Mouse (Mus musculus): Measurements from ENCODE around the gene A630023A22Rik. TPM values are rescaled to one million over a fixed set of nuclear protein-coding genes. Genes with fewer than 3 reads are reported as not detected.
A peak's percentile ranks its signal among the peaks of the same experiment; 100 is the strongest.

Gene A630023A22Rik
- not detected in 2 replicates for polyA plus RNA-seq (2012; rRNA removed)

DNA sequence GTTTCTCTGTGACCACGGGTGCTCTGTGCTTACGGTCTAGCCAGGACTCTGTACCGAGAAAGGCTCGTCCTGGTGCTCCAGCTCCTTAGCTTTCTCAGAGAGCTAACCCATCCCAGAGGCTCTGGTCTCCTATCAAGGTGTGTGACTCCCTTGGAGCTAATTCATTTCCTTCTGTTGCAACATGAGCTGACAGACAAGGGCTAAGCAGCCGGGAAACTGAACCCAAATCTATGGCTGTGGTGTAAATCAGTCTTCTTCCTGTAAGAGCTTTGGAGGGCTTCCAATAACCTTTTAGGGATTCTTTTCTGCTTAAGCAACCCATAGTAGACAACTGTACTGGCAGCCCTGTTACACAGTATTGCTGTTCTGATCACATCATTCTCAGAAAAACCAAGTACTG, at the start of gene A630023A22Rik:
Gene A630023A22Rik, minus strand, starts transcription at position 154 of the 400 bp plus-strand sequence.
- Histone ChIP-seq H3K27ac (ENCODE audit: control insufficient read depth, insufficient read depth, low read length) (no peak within 1 kb of the TSS; the same call in 1 of the 2 replicates), H3K27me3 (ENCODE audit: control insufficient read depth, insufficient read depth, low read length) (no peaks in the 10 kb centered on the region), H3K36me3 (ENCODE audit: control insufficient read depth, insufficient read depth, low read length) (no peaks in the 10 kb centered on the region), H3K4me1 (replicated peaks; ENCODE audit: control insufficient read depth, insufficient read depth, low read length) (no peaks in the 10 kb centered on the region), H3K4me3 (ENCODE audit: control insufficient read depth, insufficient read depth, low read length) (no peak within 1 kb of the TSS)
- TF ChIP-seq POLR2A (IDR thresholded peaks at IDR 0.05; ENCODE audit: control insufficient read depth, extremely low read depth, insufficient read depth, low read length, poor library complexity): no peak
- TF ChIP-seq CTCF (IDR thresholded peaks at IDR 0.05; ENCODE audit: borderline replicate concordance, control insufficient read depth, extremely low read depth, insufficient read depth, low read length, poor library complexity): no peak
- WGBS: 73% methylated on average over 5 of the region's 5 CpGs
- no peak for DNase-seq

DNA sequence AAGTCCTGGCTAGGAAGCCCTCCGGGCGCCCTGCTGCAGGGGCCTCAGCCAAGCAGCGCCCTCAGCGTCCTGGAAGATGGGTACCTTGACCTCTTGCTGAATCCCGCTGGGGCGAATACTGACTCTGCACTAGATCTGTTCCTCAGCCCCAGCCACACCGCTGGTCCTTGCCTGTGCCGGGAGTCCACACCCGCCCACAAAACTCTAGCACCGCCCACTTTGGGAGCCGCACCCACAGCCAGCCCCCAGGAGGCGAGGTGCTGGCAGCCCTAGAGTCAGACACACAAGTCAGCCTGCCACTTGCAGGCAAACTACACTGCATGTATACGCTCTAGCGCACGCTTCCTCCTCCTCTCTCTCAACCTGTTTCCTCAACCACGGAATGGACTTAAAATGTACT, 49.8 kb upstream of the A630023A22Rik start, which contains the start of gene Npy4r:
Gene Npy4r, minus strand, starts transcription at position 148 of the 400 bp plus-strand sequence.
- Histone ChIP-seq H3K27me3 (ENCODE audit: control insufficient read depth, insufficient read depth, low read length) (no peaks in the 10 kb centered on the region; the same call in 1 of the 2 replicates), H3K27ac (ENCODE audit: control insufficient read depth, insufficient read depth, low read length) (no peak within 1 kb of the TSS), H3K4me3 (ENCODE audit: control insufficient read depth, insufficient read depth, low read length) (no peak within 1 kb of the TSS), H3K4me1 (replicated peaks; ENCODE audit: control insufficient read depth, insufficient read depth, low read length) (no peaks in the 10 kb centered on the region), H3K36me3 (ENCODE audit: control insufficient read depth, insufficient read depth, low read length) (no peaks in the 10 kb centered on the region)
- WGBS: 10% methylated on average over 16 of the region's 16 CpGs
- DNase-seq: peak; percentile 12
- no peak for TF ChIP-seq CTCF (IDR thresholded peaks at IDR 0.05; ENCODE audit: borderline replicate concordance, control insufficient read depth, extremely low read depth, insufficient read depth, low read length, poor library complexity)
- no peak for TF ChIP-seq POLR2A (IDR thresholded peaks at IDR 0.05; ENCODE audit: control insufficient read depth, extremely low read depth, insufficient read depth, low read length, poor library complexity)

- Histone ChIP-seq H3K27me3 (ENCODE audit: control insufficient read depth, insufficient read depth, low read length) (no peaks in the 10 kb centered on the region), H3K36me3 (ENCODE audit: control insufficient read depth, insufficient read depth, low read length) (no peaks in the 10 kb centered on the region), H3K4me3 (ENCODE audit: control insufficient read depth, insufficient read depth, low read length) (no peak overlapping the region), H3K27ac (ENCODE audit: control insufficient read depth, insufficient read depth, low read length) (no peak overlapping the region), H3K4me1 (replicated peaks; ENCODE audit: control insufficient read depth, insufficient read depth, low read length) (no peaks in the 10 kb centered on the region)
- 98% methylated on average over 10 of the region's 10 CpGs for WGBS
- TF ChIP-seq POLR2A (IDR thresholded peaks at IDR 0.05; ENCODE audit: control insufficient read depth, extremely low read depth, insufficient read depth, low read length, poor library complexity) (no peak), CTCF (IDR thresholded peaks at IDR 0.05; ENCODE audit: borderline replicate concordance, control insufficient read depth, extremely low read depth, insufficient read depth, low read length, poor library complexity) (no peak)
- DNase-seq: no peak
These were observed 40.4 kb upstream of the A630023A22Rik start for GRCm38 (mm10) chr14:34142915-34143314.

GRCm38 (mm10) chr14:34142316-34142715, 39.8 kb upstream of the A630023A22Rik start:
- TF ChIP-seq POLR2A (IDR thresholded peaks at IDR 0.05; ENCODE audit: control insufficient read depth, extremely low read depth, insufficient read depth, low read length, poor library complexity): no peak
- TF ChIP-seq CTCF (IDR thresholded peaks at IDR 0.05; ENCODE audit: borderline replicate concordance, control insufficient read depth, extremely low read depth, insufficient read depth, low read length, poor library complexity): no peak
- Histone ChIP-seq H3K27me3 (ENCODE audit: control insufficient read depth, insufficient read depth, low read length) (no peaks in the 10 kb centered on the region), H3K27ac (ENCODE audit: control insufficient read depth, insufficient read depth, low read length) (no peak overlapping the region), H3K4me3 (ENCODE audit: control insufficient read depth, insufficient read depth, low read length) (no peak overlapping the region), H3K36me3 (ENCODE audit: control insufficient read depth, insufficient read depth, low read length) (no peaks in the 10 kb centered on the region), H3K4me1 (replicated peaks; ENCODE audit: control insufficient read depth, insufficient read depth, low read length) (no peaks in the 10 kb centered on the region)
- WGBS: 78% methylated on average over 1 of the region's 1 CpGs
- DNase-seq: no peak

DNA sequence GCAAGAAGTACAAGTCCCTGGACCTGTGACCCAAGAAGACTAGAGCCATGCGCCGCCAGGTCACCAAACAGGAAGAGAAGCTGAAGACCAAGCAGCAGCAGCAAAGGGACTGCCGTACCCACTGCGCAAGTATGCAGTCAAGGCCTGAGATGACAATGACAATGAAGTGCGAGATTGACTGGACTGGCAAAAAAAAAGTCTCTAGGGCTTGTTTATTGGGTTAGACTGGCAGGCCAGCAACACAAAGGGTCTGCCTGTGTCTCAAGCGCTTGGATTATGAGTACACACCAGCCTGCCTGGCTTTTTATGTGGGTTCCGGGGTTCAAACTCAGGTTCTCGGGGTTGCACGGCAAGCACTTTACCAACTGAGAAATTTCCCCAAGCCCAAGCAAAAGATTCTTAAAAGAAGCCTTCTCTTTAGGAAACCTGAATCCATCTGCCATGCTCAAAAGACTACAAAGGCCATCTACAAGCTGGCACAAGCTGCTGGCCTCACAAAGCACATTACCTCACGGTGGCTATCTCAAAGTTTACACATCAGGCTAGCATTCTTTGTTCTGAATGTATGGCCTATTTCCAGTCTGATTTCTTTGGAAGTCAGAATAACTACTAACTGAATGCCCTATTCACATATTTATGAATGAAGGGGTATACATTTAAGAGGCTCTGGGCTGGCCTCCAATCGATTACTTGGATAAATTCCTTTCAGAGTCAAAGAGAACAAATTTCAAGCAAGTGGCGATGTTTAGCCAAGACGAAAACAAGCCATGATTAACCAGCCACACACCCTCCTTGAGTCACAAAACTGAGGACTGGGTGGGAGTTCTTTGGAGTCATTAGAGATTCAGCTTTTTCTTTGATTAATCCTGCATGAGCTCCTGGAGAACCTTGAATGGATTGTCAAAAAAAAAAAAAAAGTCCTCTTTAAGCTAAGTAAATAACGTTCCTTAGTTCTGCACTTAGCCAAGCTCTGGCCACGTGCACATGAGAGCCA, 37.4 kb upstream of the A630023A22Rik start:
- H3K36me3 ChIP-seq (ENCODE audit: control insufficient read depth, insufficient read depth, low read length): no peaks in the 10 kb centered on the region
- no peaks in the 10 kb centered on the region for H3K27me3 ChIP-seq (ENCODE audit: control insufficient read depth, insufficient read depth, low read length)
- 93% methylated on average over 15 of the region's 15 CpGs for WGBS
- H3K4me1 ChIP-seq (replicated peaks; ENCODE audit: control insufficient read depth, insufficient read depth, low read length): no peaks in the 10 kb centered on the region
- TF ChIP-seq CTCF (IDR thresholded peaks at IDR 0.05; ENCODE audit: borderline replicate concordance, control insufficient read depth, extremely low read depth, insufficient read depth, low read length, poor library complexity): no peak
- no peak for TF ChIP-seq POLR2A (IDR thresholded peaks at IDR 0.05; ENCODE audit: control insufficient read depth, extremely low read depth, insufficient read depth, low read length, poor library complexity)
- no peak overlapping the region for H3K4me3 ChIP-seq (ENCODE audit: control insufficient read depth, insufficient read depth, low read length)
- DNase-seq: no peak
- no peak overlapping the region for H3K27ac ChIP-seq (ENCODE audit: control insufficient read depth, insufficient read depth, low read length)

- TF ChIP-seq CTCF (IDR thresholded peaks at IDR 0.05; ENCODE audit: borderline replicate concordance, control insufficient read depth, extremely low read depth, insufficient read depth, low read length, poor library complexity) (no peak), POLR2A (IDR thresholded peaks at IDR 0.05; ENCODE audit: control insufficient read depth, extremely low read depth, insufficient read depth, low read length, poor library complexity) (no peak)
- H3K4me3 ChIP-seq (ENCODE audit: control insufficient read depth, insufficient read depth, low read length): no peak overlapping the region
- no peaks in the 10 kb centered on the region for H3K27me3 ChIP-seq (ENCODE audit: control insufficient read depth, insufficient read depth, low read length)
- no peaks in the 10 kb centered on the region for H3K4me1 ChIP-seq (replicated peaks; ENCODE audit: control insufficient read depth, insufficient read depth, low read length)
- H3K27ac ChIP-seq (ENCODE audit: control insufficient read depth, insufficient read depth, low read length): no peak overlapping the region
- H3K36me3 ChIP-seq (ENCODE audit: control insufficient read depth, insufficient read depth, low read length): no peaks in the 10 kb centered on the region
- DNase-seq: no peak
These were observed 32.8 kb upstream of the A630023A22Rik start for GRCm38 (mm10) chr14:34135391-34135790.

Data from thymus, adult 2 months (tissue).